Mouse (Mus musculus): ENCODE measurements around the gene Ccl5. TPM values are rescaled to one million over a fixed set of nuclear protein-coding genes. Genes with fewer than 3 reads are reported as not detected.
"Not testable (repeated sequence)": the region's sequence is repeated elsewhere in the genome, so short reads cannot be mapped to it uniquely, and the experiment has no call there.

The Ccl5 gene
- not detected for total RNA-seq (2021)

GRCm38 (mm10) chr11:83530360-83530759 is at the start of gene Ccl5:
Gene Ccl5, minus strand, starts transcription at chr11:83530518.
- DNase-seq: no peak

- no peak for DNase-seq
These were observed 48.7 kb upstream of the Ccl5 start for GRCm38 (mm10) chr11:83578999-83579398.

GRCm38 (mm10) chr11:83578186-83578760 is 48.0 kb upstream of the Ccl5 start, which contains the start of gene Ccl9:
Gene Ccl9, minus strand, starts transcription at chr11:83578636.
- DNase-seq: no peak

GRCm38 (mm10) chr11:83576927-83577555 is 46.7 kb upstream of the Ccl5 start:
- no peak for DNase-seq

- DNase-seq: no peak
These were observed 42.5 kb upstream of the Ccl5 start for GRCm38 (mm10) chr11:83572834-83573233.

- no peak for DNase-seq
These were observed 41.9 kb upstream of the Ccl5 start for GRCm38 (mm10) chr11:83572223-83572622.

GRCm38 (mm10) chr11:83570189-83570588 is 39.9 kb upstream of the Ccl5 start:
- no peak for DNase-seq

- DNase-seq: no peak
These were observed 38.9 kb upstream of the Ccl5 start for GRCm38 (mm10) chr11:83569249-83569648.

GRCm38 (mm10) chr11:83568786-83569185 is 38.5 kb upstream of the Ccl5 start:
- DNase-seq: no peak

- DNase-seq: no peak
These were observed 37.7 kb upstream of the Ccl5 start for GRCm38 (mm10) chr11:83568061-83568460.

GRCm38 (mm10) chr11:83567311-83567710 is 37.0 kb upstream of the Ccl5 start:
- no peak for DNase-seq

GRCm38 (mm10) chr11:83566617-83567016 is 36.3 kb upstream of the Ccl5 start:
- DNase-seq: no peak

GRCm38 (mm10) chr11:83563754-83564153 is 33.4 kb upstream of the Ccl5 start:
- no peak for DNase-seq

GRCm38 (mm10) chr11:83562311-83562887 is 32.1 kb upstream of the Ccl5 start:
- DNase-seq: no peak

GRCm38 (mm10) chr11:83560405-83560804 is 30.1 kb upstream of the Ccl5 start:
- no peak for DNase-seq

GRCm38 (mm10) chr11:83557074-83557473 is 26.8 kb upstream of the Ccl5 start:
- DNase-seq: no peak

GRCm38 (mm10) chr11:83556085-83556781 is 25.9 kb upstream of the Ccl5 start:
- no peak for DNase-seq

- no peak for DNase-seq
These were observed 21.4 kb upstream of the Ccl5 start for GRCm38 (mm10) chr11:83551668-83552067.

- DNase-seq: not testable (repeated sequence)
These were observed 20.7 kb upstream of the Ccl5 start for GRCm38 (mm10) chr11:83551037-83551436.

GRCm38 (mm10) chr11:83550186-83550632 is 19.9 kb upstream of the Ccl5 start:
- no peak for DNase-seq

GRCm38 (mm10) chr11:83544214-83544613 is 13.9 kb upstream of the Ccl5 start:
- DNase-seq: no peak

GRCm38 (mm10) chr11:83541415-83541814 is 11.1 kb upstream of the Ccl5 start:
- DNase-seq: no peak

- DNase-seq: no peak
These were observed 10.6 kb upstream of the Ccl5 start for GRCm38 (mm10) chr11:83540931-83541330.

Measured in layer of hippocampus, postnatal 36 days (tissue).